Mouse (Mus musculus): ENCODE measurements around the gene Ift46.

The Ift46 gene

GRCm38 (mm10) chr9:44767101-44768028, at the start of gene Ift46, which contains the start of gene Arcn1:
Gene Ift46 (plus strand): TSS chr9:44767908.
Gene Arcn1 (minus strand): TSS chr9:44767845.
- DNase-seq: peak; percentile 88 to 90

GRCm38 (mm10) chr9:44718937-44719631, 48.6 kb upstream of the Ift46 start:
- no peak for DNase-seq

GRCm38 (mm10) chr9:44719632-44720357, 47.9 kb upstream of the Ift46 start:
- no peak for DNase-seq

- DNase-seq: peak in 1 of 2 experiments; percentile 36
These were observed 47.2 kb upstream of the Ift46 start for GRCm38 (mm10) chr9:44720358-44721153.

GRCm38 (mm10) chr9:44721154-44721876, 46.4 kb upstream of the Ift46 start:
- DNase-seq: peak; percentile 91 to 93

GRCm38 (mm10) chr9:44721877-44722186, 45.9 kb upstream of the Ift46 start:
- DNase-seq: no peak

- no peak for DNase-seq
These were observed 45.1 kb upstream of the Ift46 start for GRCm38 (mm10) chr9:44722575-44722974.

GRCm38 (mm10) chr9:44723008-44723407, 44.7 kb upstream of the Ift46 start:
- peak; percentile 42 to 59 for DNase-seq

- DNase-seq: peak in 1 of 2 experiments; percentile 53
These were observed 44.1 kb upstream of the Ift46 start for GRCm38 (mm10) chr9:44723521-44724041.

- DNase-seq: peak; percentile 72 to 90
These were observed 43.5 kb upstream of the Ift46 start for GRCm38 (mm10) chr9:44724223-44724622.

GRCm38 (mm10) chr9:44724665-44725064, 43.0 kb upstream of the Ift46 start:
- DNase-seq: no peak

GRCm38 (mm10) chr9:44726431-44727146, 41.1 kb upstream of the Ift46 start:
- no peak for DNase-seq

GRCm38 (mm10) chr9:44727441-44727840, 40.3 kb upstream of the Ift46 start:
- DNase-seq: no peak

GRCm38 (mm10) chr9:44732130-44732549, 35.6 kb upstream of the Ift46 start:
- no peak for DNase-seq

- DNase-seq: peak in 1 of 2 experiments; percentile 70
These were observed 34.7 kb upstream of the Ift46 start for GRCm38 (mm10) chr9:44732921-44733530.

GRCm38 (mm10) chr9:44733671-44734523, 33.8 kb upstream of the Ift46 start:
- DNase-seq: peak; percentile 74 to 81

- peak; percentile 84 to 90 for DNase-seq
These were observed 32.9 kb upstream of the Ift46 start, which contains the start of gene Phldb1 for GRCm38 (mm10) chr9:44734524-44735494. Gene Phldb1 (minus strand): TSS chr9:44735198.

GRCm38 (mm10) chr9:44735886-44736285, 31.8 kb upstream of the Ift46 start:
- DNase-seq: no peak

Measured in lung, postnatal 4 days (tissue).